Mouse (Mus musculus) megakaryocyte, embryonic 14.5 days (primary cell): ENCODE measurements at regions not wholly inside any gene's neighbourhood (a gene's known extent, or its start where the extent isn't known, plus 50 kb on each side); places are given as distances from the start of the nearest gene placed in this dataset.

ENCODE experiments used
- H3K27me3 ChIP-seq: replicated peaks from 2 replicates; pipeline ENCODE3; 2012; ENCODE audit warnings: inconsistent platforms
- H3K36me3 ChIP-seq: replicated peaks from 2 replicates; pipeline ENCODE3; 2012; ENCODE audit warnings: low read length, inconsistent platforms, mixed read lengths
- H3K4me1 ChIP-seq: 2 replicates; pipeline ENCODE4 v1.6.1; 2012; ENCODE audit warnings: inconsistent platforms
- H3K4me3 ChIP-seq: replicated peaks from 2 replicates; pipeline ENCODE3; 2012; ENCODE audit warnings: moderate library complexity, mild to moderate bottlenecking, inconsistent platforms
- H3K9me3 ChIP-seq: 2 replicates; pipeline ENCODE4 v1.6.1; 2012; ENCODE audit warnings: inconsistent platforms
- FLI1 ChIP-seq: IDR thresholded peaks from 2 replicates; pipeline ENCODE4 v1.6.1; 2012; ENCODE audit warnings: low read length, inconsistent platforms, mixed read lengths
- GATA1 ChIP-seq: IDR thresholded peaks from 3 replicates; pipeline ENCODE4 v1.6.1; 2012; ENCODE audit warnings: mixed read lengths, low read length, inconsistent platforms, borderline replicate concordance

DNA sequence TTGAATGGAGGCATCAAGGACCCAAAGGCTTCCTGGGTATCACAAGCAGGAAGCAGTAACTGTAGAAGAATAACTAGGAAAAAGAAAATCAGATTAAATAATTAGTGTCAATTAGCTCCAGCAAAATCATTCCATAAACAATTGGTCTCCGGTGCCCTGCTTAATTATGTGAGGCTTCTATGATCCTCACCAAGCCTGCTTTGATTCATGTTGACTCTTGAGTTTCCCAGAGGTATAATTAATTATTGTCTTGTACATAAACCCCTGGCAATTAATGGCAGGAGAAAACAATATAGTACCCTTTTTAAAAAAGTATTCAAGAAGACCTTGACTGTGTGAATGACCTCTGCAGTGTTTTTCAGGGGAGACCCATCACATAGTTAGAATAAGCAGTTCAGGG, 61.5 kb upstream of the Sp8 start:
- Histone ChIP-seq H3K4me1 (no peaks in the 10 kb centered on the region), H3K27me3 (no peaks in the 10 kb centered on the region), H3K36me3 (no peaks in the 10 kb centered on the region), H3K4me3 (no peak overlapping the region), H3K9me3 (no peaks in the 10 kb centered on the region)
- no peak for TF ChIP-seq FLI1
- TF ChIP-seq GATA1: no peak

DNA sequence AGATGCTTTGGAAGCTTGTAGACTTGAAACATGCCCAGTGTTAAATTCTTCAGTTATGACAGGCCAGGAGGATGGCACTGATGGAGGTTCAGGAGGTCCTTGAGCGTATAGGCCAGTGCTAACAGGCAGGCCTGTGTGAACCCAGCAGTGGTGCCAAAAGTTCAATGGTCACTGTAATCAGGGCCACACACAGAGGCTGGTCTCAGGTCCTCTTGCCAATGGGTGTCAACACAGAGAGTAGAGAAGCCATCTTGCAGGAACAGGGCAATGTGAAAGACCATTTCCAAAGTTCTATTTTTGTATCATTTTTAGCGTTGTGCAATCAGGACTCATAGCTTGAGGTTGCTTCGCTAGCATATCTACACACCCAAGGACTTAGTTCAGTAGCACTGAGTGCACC, 64.2 kb upstream of the Sp8 start:
- Histone ChIP-seq H3K4me3 (no peak overlapping the region), H3K4me1 (no peaks in the 10 kb centered on the region), H3K36me3 (no peaks in the 10 kb centered on the region), H3K9me3 (no peaks in the 10 kb centered on the region), H3K27me3 (no peaks in the 10 kb centered on the region)
- no peak for TF ChIP-seq GATA1
- no peak for TF ChIP-seq FLI1

DNA sequence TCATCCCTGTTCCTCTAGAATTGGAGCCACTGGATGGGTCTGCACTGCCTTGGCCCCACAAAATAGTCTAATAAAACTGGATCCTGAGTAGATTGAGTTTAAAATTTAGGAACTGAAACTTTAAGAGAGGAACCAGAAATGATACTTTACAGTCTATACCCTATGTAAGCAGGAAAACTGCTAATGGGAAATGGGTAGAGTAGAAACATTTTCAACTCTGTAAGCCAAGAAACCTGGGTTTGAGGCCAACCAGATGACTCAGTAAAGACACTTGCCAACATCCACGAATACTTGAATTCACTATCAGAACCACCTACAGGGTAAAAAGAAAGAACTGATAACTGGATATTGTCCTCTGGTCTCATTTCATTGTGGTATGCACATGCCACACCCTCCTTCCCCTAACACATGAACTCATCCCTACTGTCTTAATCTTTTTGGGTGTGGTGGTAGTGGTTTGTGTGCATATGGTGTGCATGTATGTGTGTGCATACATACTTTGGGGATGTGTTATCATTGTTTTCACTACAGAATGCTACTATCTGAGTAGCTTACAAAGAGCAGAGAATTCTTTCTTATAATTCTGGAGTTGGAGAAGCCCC, 70.6 kb upstream of the Sp8 start:
- Histone ChIP-seq H3K36me3 (no peaks in the 10 kb centered on the region), H3K9me3 (no peaks in the 10 kb centered on the region), H3K27me3 (no peaks in the 10 kb centered on the region), H3K4me1 (no peaks in the 10 kb centered on the region), H3K4me3 (no peak overlapping the region)
- TF ChIP-seq GATA1 (no peak), FLI1 (no peak)

GRCm38 (mm10) chr12:118772790-118773189, 73.3 kb upstream of the Sp8 start:
- TF ChIP-seq FLI1: no peak
- TF ChIP-seq GATA1: no peak
- Histone ChIP-seq H3K36me3 (no peaks in the 10 kb centered on the region), H3K4me3 (no peak overlapping the region), H3K27me3 (no peaks in the 10 kb centered on the region), H3K4me1 (no peaks in the 10 kb centered on the region), H3K9me3 (no peaks in the 10 kb centered on the region)

- H3K36me3 ChIP-seq: no peaks in the 10 kb centered on the region
- H3K27me3 ChIP-seq: no peaks in the 10 kb centered on the region
- H3K4me1 ChIP-seq: no peaks in the 10 kb centered on the region
- no peaks in the 10 kb centered on the region for H3K9me3 ChIP-seq
- TF ChIP-seq FLI1: no peak
- TF ChIP-seq GATA1: no peak
- H3K4me3 ChIP-seq: no peak overlapping the region
Measured at GRCm38 (mm10) chr12:118766472-118766871, 79.7 kb upstream of the Sp8 start.

DNA sequence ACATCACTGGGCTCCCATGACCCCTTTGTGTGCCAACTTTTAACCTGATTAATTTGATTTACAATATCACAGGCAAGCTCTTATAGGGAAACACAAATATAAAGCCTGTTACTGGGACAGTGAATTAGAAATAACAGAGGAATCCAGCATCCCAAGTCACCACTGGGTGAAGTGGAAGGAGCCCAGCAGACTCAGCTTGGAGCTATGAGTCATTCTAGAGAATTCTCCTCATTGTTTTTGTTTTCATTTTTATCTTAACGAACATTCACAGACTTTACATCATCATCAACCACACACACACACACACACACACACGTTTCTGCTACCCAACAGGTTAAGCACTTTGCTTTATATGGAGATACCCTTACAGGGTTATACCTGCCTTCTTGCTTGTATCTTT, 92.1 kb upstream of the Sp8 start:
- H3K4me1 ChIP-seq: no peaks in the 10 kb centered on the region
- no peaks in the 10 kb centered on the region for H3K36me3 ChIP-seq
- H3K9me3 ChIP-seq: no peaks in the 10 kb centered on the region
- H3K27me3 ChIP-seq: no peaks in the 10 kb centered on the region
- no peak for TF ChIP-seq FLI1
- TF ChIP-seq GATA1: no peak
- no peak overlapping the region for H3K4me3 ChIP-seq

DNA sequence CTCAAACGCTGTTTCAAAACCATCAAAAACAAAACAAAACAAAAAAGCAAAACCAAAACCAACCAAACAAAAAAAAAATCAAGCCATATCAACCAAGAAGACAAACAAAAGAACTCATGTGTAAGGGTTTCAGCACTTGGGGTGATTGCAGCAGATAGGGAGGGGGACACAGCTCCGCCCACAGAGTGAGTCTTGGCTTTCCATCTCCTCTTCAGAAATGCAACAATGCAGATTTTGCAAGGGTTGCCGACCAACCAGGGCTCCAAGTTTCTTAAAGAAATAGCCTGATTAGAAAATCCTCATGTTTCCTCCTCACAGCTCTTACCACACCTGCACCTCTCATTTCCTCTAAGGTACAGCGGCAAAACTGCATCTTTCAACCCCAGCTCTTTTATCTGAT, 107.0 kb upstream of the Sp8 start:
- TF ChIP-seq FLI1: no peak
- TF ChIP-seq GATA1: no peak
- Histone ChIP-seq H3K9me3 (no peaks in the 10 kb centered on the region), H3K4me1 (no peaks in the 10 kb centered on the region), H3K4me3 (no peak overlapping the region), H3K36me3 (no peaks in the 10 kb centered on the region), H3K27me3 (no peaks in the 10 kb centered on the region)

DNA sequence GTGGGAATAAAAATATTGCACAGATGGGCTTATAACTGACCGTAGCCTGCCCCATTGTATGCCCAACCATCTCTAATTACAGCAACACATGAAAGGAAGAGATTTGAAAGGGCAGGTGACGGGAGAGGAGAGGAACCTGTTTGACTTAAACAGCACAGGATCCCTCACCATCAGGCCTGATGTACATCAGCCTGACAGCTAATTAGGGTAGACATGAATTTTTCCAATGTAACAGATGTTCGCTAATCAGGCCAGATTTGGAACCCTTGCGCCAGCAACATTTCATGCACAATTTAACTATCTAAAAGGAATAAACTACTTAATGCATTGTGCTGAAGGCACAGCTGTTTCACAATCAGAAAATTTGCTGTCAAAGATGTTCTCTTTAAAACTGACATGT, 120.2 kb upstream of the Sp8 start:
- TF ChIP-seq GATA1 (no peak), FLI1 (no peak)
- H3K36me3 ChIP-seq: no peaks in the 10 kb centered on the region
- no peaks in the 10 kb centered on the region for H3K4me1 ChIP-seq
- no peak overlapping the region for H3K4me3 ChIP-seq
- no peaks in the 10 kb centered on the region for H3K9me3 ChIP-seq
- H3K27me3 ChIP-seq: no peaks in the 10 kb centered on the region

GRCm38 (mm10) chr12:118719878-118720573, 126.1 kb upstream of the Sp8 start:
- Histone ChIP-seq H3K36me3 (no peaks in the 10 kb centered on the region), H3K27me3 (no peaks in the 10 kb centered on the region), H3K9me3 (no peaks in the 10 kb centered on the region), H3K4me1 (no peaks in the 10 kb centered on the region; the same call in 1 of the 2 replicates), H3K4me3 (no peak overlapping the region)
- no peak for TF ChIP-seq GATA1
- no peak for TF ChIP-seq FLI1

- H3K27me3 ChIP-seq: no peaks in the 10 kb centered on the region
- H3K4me1 ChIP-seq: no peaks in the 10 kb centered on the region; the same call in 1 of the 2 replicates
- H3K4me3 ChIP-seq: no peak overlapping the region
- no peak for TF ChIP-seq FLI1
- no peak for TF ChIP-seq GATA1
- no peaks in the 10 kb centered on the region for H3K9me3 ChIP-seq
- H3K36me3 ChIP-seq: no peaks in the 10 kb centered on the region
Measured at GRCm38 (mm10) chr12:118716824-118717223, 129.3 kb upstream of the Sp8 start.
